Mouse (Mus musculus) testis, postnatal 10 days (tissue): ENCODE data around the gene Hsd17b13.
"Not testable (repeated sequence)": the region's sequence is repeated elsewhere in the genome, so short reads cannot be mapped to it uniquely, and the experiment has no call there.

Experiments used
- DNase-seq: peaks from one replicate; pipeline ENCODE4 v3.0.0; 2021; ENCODE audit warnings: low spot score

The Hsd17b13 gene

GRCm38 (mm10) chr5:103980705-103981560 is 3.7 kb upstream of the Hsd17b13 start:
- no peak for DNase-seq

- DNase-seq = no peak
Measured at GRCm38 (mm10) chr5:103977907-103978570, 829 bp upstream of the Hsd17b13 start.

- DNase-seq = no peak
Measured at GRCm38 (mm10) chr5:103975736-103976135, 1.5 kb downstream of the Hsd17b13 start.

- no peak for DNase-seq
Measured at GRCm38 (mm10) chr5:103972801-103973200, 4.4 kb downstream of the Hsd17b13 start.

- no peak for DNase-seq
Measured at GRCm38 (mm10) chr5:103972379-103972778, 4.8 kb downstream of the Hsd17b13 start.

- DNase-seq = no peak
Measured at GRCm38 (mm10) chr5:103971051-103971450, 6.2 kb downstream of the Hsd17b13 start.

- DNase-seq = no peak
Measured at GRCm38 (mm10) chr5:103962935-103963429, 14.2 kb downstream of the Hsd17b13 start.

GRCm38 (mm10) chr5:103954638-103955037 is 22.6 kb downstream of the Hsd17b13 start:
- DNase-seq = no peak

GRCm38 (mm10) chr5:103953135-103954083 is 23.8 kb downstream of the Hsd17b13 start:
- DNase-seq = no peak

GRCm38 (mm10) chr5:103950138-103950537 is 27.1 kb downstream of the Hsd17b13 start:
- DNase-seq = not testable (repeated sequence)

- DNase-seq = no peak
Measured at GRCm38 (mm10) chr5:103943183-103943582, 34.0 kb downstream of the Hsd17b13 start.

- no peak for DNase-seq
Measured at GRCm38 (mm10) chr5:103939856-103940255, 37.4 kb downstream of the Hsd17b13 start.

GRCm38 (mm10) chr5:103939350-103939652 is 37.9 kb downstream of the Hsd17b13 start:
- no peak for DNase-seq

GRCm38 (mm10) chr5:103938547-103939349 is 38.5 kb downstream of the Hsd17b13 start:
- no peak for DNase-seq

GRCm38 (mm10) chr5:103936906-103937589 is 40.2 kb downstream of the Hsd17b13 start:
- peak; percentile 55 for DNase-seq

GRCm38 (mm10) chr5:103931924-103932323 is 45.3 kb downstream of the Hsd17b13 start:
- DNase-seq = not testable (repeated sequence)

- no peak for DNase-seq
Measured at GRCm38 (mm10) chr5:103930511-103930910, 46.7 kb downstream of the Hsd17b13 start.

GRCm38 (mm10) chr5:103928196-103928550 is 49.0 kb downstream of the Hsd17b13 start:
- no peak for DNase-seq

GRCm38 (mm10) chr5:103927429-103928195 is 49.6 kb downstream of the Hsd17b13 start:
- peak; percentile 97 for DNase-seq

- peak; percentile 72 for DNase-seq
Measured at GRCm38 (mm10) chr5:103926398-103926797, 50.8 kb downstream of the Hsd17b13 start.
